Mouse (Mus musculus) heart, adult 9 months (tissue): ENCODE data around the gene F12.

Experiments
- DNase-seq, 2 experiments: peaks; one replicate each; pipeline ENCODE4 v3.0.0; 2022; ENCODE audit warnings: low spot score in 2 of 2

Gene F12

DNA sequence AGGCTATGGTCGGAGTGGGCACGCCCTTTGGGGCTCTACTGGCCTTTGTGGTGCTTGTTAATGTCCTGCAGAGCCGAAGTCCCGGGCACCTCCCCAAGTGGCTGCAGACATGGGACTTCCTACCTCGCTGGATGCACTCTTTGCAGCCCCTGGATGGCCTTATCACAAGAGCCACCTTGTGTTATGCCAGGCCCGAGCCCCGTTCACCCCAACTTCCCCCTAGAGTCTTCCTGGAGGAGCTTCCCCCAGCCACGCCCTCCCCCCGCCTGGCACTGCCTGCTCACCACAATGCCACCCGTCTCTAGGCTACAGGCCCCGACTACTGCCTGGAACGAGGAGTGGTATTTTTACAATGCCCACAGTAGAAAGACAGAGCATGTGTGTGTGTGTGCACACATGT is 13.3 kb downstream of the F12 start:
- no peak for DNase-seq

DNA sequence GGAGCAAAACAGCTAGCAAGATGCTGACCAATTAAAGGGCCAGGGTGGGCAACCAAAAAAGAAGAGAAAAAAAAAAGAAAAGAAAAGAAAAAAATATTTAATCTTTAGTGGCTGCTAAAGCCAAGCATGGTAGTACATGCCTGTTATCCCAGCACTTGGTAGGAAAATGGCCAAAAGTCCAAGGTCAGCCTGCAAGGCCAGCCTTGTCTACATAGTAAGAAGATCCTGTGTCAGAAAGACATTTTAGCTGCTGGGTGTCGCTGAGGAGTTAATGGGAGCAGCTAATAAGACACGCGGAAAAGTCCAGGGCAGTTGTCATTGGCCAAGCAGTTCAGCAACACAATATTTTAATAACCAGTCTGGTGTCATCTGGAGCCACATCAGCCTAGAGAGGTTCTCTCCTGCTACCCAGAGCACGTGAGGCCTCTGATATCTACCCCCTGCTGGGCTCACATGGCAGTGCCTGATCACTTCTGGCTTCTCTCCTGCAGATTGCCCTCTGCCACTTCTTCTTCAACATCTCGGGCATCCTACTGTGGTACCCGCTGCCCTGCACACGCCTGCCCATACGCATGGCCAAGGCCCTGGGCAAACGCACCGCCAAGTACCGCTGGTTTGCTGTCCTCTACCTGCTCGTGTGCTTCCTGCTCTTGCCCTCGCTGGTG is 13.8 kb downstream of the F12 start:
- DNase-seq, result no peak

DNA sequence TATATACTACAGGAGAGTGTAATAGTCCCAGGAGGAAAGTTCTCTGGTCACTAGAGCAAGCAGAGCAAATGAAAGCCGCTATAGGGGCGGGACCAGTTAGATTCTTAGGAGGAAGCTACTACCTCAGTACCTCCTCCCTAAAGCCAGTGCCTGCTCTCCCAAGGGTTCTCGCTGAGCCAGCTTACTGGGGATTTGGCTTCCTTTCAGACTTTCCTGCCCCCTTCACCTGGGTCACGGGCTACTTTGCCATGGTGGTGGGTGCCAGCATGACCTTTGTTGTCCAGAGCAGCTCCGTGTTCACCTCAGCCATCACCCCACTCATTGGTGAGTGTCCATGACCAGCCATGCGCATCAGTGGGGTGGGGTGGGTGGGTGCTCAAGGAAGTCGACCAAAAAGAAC is 14.8 kb downstream of the F12 start:
- DNase-seq, result no peak

DNA sequence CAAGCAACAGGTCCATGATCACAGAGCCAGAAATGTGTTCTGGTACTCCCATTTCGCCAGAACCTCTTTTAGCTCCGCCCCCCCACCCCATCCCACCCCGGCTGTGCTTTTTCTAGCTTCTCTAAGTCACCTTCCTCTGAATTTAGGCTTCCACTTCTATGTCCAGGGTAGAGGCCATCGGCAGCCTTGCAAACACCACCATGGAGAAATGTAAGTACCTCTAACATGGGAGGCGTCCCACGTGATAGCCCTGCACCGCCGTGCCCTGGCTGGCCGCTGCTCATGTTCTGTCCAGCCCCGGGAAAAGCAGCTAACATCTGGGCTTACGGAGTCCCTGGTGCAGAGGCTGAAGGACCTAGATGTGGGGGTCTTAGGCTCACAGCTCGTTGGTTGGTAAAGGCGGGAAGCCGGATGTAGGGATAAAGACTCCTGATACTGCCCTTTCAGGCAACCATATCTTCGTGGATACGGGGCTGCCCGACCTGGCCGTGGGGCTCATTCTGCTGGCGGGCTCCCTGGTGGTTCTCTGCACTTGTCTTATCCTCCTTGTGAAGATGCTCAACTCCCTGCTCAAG is 18.0 kb downstream of the F12 start:
- no peak for DNase-seq

DNA sequence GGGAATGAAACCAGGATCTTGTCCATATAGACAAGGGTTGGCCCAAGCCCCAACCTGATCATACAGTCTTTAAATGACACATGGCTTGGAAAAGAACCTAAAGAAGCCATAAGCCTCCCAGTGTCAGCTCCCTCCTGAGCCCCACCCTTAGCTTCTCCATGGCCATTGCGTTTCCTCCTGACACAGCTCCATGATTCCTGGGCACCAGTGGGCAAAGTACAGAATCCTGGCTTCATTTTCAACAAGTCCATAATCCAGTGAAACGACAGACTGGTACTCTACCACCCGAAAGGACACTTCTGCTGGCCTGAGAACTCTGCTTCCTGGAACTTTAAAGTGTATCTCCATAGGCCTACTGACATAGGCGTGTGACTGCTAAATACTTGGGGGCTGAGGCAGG is 19.3 kb downstream of the F12 start:
- DNase-seq, result no peak

DNA sequence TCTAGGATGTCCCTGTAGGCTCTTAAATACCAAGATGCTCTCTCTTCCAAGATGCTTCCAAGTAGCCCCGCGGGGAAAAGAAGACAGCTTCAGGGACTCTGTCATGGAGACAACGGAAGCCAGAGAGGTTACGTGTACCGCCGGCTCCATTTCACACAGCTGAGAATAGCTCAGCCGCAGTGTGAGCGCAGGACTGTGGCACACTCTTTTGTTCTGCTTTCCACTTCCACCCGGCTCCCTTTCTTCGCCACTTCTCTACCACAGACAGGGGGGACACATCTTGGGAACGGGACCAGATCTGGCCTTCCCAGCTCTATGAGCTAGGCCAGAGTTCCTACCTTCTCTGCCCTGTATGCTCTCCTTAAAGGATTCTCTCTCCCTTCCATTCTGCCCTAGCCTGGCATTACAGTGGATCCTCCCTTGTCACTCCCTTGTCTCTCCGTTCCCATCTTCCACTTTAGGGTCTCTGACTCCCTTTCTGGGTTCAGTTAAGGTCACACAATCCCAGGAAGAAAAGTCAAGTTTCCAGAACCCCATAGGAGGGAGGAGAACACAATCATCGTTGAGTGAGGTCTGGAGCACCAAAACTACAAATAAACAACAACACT is 20.7 kb downstream of the F12 start:
- DNase-seq, result no peak

DNA sequence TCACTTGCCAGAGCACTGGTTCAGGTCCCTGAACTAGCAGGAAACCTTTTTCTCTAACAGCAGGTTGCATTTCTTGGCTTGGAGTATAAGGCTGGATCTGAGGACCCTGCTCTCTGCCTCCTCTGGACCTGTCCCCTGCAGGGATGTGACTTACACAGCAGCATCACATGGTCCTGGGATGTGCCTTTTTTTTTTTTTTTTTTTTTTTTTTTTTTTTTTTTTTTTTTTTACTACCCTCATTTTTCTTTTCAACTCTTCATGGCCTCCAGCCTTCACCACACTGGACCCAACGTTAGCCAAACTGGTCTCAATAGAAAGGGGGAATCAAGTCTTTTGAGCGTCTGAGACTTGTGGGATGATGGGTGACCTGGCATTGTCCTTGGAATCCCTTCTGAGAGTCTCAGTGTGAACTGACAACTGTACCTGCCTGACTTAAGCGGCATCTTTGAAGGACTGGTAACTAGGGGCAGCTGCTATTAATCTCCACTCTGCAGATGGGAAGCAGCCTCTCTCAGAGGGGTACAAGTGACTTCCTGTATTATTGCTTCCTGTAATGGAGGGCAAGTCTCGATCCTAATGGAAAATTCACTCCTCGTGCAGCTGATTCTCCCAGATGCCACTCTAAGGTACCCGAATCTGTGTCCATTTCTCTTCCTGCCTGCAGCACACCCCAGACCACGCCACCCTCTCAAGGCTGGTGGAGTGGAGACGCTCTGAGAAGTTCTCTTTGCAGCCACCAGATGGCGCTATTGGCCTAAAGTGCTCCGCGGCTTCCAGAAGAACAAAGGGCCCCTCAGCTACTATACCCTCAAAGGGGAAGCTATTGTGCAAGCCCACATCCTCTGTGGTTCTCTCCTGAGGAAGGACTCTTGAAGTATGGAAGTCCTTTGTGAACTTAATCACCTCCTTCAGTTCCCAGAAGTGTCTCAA is 21.5 kb downstream of the F12 start:
- DNase-seq, result peak; percentile 66 to 75

DNA sequence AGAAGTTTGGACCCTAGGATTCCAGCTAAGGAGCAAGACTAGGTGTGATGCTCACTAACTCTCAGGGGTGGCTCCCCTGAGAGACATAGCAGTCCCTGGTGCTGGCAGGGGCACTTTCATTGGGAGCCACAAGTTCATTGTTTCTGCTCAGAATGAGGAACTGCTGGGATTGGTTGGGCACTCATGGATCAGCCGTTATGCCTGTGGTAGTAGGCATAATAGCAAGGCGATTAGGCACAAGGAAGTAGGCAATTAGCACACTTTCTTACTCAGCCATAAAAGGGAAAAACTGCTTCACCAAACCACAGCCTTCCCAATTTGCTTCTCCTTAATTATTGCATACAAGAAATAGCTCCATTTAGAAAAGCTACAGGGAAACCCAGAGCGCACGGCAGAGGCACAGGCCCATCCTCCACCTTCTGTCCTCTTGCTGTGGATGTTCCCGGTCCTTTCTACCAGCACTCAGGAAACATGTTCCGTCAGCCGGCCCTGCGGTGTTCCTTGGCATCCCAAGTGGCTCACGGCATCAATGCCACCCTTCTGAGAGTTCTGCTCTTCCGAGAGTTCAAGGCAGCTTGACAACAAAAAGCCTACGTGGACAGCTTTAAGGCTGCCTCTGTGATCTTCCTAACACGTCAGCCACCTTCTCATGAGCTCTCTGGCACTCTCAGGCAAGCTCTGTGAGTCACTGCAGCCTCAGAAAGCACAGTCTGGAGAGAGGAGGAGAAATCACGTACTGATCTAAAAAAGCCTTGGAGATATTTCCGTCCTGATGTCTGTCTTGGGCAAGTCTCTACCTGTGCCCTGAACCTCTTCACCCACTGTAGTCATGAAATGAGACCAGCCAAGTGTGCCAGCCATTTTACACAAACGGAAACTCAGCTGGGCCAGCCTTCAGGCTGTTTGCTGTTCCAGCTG is 22.4 kb downstream of the F12 start:
- no peak for DNase-seq

DNA sequence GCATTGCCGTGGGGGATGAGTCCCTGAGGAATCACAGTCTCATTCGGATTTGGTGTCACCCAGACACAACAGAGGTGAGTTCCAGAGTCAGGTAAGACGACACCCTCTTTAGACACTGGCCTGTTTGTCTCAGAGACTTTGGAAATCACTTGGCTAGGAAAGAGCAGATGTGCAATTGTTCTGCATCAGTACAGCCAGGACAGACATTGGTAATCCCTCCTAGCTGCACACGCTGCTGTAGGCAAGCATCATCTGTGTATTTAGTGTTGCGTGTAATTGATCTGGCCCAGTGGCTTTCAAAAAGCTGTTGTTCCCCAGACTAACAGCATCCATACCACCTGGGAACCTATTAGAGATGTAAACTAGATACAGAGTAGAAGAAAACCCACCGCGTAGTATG is 23.3 kb downstream of the F12 start:
- DNase-seq, result no peak

DNA sequence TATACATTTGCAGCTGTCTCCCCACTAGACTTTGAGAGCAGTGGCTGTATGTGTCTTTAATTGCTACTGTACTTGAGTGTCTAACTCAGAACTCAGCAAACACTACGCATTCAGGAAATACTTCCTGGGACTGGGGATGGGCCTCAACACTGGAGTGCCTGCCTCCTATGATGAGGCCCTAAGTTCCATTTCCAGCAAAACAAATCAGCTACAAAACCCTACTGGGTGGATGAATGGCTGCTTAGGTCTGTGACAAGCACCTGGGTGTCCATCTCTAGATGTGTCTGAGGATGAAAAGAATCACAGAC is 26.6 kb downstream of the F12 start:
- no peak for DNase-seq

DNA sequence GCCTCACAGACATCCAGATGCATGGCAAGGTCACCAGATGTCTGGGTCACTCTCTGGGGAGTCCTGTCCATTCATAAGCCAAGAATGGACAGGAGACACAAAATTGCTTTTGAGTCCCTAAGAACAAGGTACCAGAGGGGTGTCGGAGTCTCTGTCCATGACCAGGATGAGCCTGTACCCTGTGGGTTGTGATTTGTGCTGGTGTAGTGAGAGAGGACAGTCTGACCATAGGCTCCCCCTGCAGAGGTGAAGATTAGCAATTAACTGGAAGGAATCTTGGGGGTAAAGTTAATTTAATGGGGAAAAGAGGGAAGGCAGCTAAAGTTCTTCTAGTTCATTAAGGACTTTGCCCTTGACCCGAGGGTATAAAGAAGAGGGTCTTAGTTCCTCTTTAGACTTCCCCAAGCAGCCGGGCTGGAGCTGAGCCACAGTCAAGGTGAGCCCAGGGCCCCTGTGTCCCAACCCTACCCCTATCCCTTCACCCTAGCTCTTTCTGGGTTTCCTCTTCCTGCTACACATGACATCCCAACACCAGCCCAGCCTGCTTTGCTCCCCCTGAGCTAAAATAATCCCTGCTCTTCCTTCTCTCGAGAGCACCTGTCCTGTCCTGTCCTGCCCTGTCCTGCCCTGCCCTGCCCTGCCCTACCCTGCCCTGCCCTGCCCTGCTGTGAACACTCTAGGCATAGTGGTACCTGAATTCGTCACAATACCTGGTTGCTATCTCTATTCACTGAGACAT is 27.1 kb downstream of the F12 start:
- no peak for DNase-seq

DNA sequence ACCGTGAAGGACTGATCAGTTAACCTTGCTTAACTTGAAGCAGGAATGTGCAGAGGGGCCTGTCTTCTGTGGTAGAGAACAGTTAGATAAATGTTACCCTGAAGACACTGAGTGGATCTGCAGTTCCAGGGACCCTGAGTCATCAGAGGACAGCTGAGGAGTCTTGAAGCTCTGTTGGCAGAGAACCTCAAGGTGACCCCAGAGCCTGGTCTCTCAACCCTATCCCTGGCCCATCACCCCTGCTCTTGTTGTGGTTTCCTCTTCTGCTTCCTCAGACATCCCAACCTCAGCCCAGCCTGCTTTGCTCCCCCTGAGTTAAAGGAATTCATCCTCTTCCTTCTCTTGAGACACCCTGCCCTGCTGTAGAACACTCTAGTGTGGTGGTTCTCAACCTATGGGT is 28.5 kb downstream of the F12 start, which contains the start of gene Slc34a1:
Gene Slc34a1 (plus strand): TSS at position 100 of the 400 bp plus-strand sequence.
- no peak for DNase-seq

DNA sequence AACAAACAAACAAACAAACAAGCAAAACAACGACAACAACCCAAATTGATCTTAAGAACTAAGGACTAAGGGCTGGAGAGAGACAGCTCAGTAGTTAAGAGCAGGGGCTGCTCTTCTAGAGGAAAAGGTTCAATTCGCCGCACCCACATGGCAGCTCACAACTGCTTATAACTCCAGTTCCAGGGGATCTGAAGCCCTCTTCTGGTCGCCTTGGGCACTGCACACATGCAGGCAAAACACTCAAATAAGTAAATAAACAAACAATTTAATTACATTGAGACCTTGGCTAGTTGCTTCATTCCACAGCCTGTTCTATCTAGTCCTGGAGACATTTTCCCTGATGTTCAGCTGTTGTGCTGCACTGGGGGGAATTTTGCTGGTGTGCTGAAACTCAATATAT is 33.7 kb downstream of the F12 start:
- DNase-seq, result no peak

DNA sequence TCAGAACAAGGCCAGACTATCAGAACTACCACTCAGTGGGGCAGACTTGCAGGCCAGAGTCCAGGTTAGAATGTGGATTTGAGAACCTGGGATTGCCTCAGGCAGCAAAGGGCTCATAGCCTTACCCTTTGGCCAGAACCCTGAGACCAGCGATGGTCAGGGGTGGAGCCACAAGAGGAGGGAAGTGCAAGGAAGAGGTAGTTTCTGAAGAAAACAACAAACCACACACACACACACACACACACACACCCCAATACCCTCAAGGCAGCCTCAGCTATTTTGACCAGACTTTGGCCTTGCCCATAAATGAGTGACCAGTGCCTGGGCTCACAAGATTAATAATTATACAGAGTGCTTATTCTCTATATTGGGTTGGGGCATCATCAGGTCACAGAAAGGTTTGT is 35.0 kb downstream of the F12 start:
- no peak for DNase-seq

DNA sequence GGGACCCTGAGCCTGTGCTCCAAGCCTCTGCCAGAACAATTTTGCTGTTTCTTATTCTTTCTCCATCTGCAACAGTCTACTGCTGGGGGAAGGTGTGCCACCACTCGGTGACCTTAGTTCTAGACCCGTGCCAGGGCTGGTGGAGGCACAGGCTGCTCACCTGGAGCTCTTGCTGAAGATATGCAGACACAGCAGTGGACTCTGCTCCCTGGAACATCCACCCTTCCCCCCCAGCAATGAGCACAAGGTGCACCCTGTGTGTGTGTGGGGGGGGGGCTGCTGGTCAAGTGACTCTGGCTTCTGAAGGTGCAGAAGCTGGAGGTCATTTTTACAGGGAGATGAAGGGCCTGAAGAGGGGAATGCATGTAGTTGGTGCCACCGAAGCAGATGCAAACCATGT is 35.9 kb downstream of the F12 start:
- no peak for DNase-seq

DNA sequence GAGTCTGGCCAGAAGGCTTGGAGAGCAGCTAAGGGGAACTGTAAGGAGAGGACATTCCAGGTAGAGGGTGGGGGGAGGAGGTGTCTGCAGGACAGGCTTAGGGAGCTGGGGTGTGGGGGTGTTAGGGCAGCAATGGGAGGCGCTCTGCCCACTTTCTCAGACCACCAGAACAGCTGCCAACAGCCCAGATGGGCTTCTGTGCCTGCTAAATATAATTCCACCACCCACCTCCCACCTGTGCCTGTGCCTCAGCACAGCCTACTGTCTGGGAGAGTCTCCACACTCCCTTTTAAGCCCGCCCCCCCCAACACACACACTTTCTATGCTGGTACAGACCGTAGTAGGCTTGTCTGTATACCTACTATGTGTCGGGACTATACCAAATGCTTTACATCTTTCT is 44.8 kb downstream of the F12 start:
- no peak for DNase-seq

DNA sequence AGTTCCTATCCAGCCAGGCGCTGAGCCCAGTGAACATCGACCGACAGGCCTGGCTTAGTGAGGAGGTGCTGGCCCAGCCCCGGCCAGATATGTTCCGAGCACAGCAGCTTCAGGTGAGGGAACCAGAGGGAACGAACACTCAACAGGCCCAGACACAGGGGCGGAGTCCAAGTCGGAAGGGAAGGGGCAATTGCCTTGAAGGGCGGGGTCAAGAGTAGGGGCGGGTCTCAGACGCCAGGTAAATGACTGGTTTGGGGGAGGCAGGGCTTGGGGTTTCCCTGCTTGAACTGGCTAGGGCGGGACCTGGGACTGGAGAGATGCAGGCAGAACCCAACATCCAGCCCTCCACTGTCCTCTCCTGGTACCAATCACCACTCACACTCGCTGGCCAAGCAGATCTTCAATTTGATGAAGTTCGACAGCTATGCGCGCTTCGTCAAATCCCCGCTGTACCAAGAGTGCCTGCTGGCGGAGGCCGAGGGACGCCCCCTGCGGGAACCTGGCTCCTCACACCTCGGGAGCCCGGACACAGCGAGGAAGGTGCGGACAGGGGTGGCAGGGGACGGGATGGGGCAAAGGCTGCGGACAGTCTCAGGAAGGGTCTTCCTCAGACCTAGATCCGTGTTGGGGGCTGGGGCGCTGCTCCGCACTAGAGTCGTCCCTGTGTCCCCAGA is 47.5 kb downstream of the F12 start:
- DNase-seq, result no peak

DNA sequence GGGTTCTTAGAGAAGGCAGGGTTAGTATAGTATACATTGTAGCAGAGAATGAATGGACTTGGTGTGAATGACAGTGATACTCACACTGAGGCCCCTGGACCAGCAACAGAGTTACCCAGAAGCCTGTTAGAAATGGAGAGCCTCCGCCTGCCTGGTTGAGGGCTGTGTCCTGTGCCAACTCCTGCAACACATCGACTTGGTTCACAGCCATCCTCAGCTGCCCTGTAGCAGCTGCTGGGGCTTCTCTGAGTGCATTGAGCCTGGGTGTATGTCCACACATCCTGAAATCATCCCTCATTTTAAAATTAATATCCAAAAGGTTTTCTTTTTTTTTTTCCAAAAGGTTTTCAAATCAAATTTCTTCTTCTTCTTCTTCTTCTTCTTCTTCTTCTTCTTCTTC is 50.7 kb downstream of the F12 start:
- no peak for DNase-seq

DNA sequence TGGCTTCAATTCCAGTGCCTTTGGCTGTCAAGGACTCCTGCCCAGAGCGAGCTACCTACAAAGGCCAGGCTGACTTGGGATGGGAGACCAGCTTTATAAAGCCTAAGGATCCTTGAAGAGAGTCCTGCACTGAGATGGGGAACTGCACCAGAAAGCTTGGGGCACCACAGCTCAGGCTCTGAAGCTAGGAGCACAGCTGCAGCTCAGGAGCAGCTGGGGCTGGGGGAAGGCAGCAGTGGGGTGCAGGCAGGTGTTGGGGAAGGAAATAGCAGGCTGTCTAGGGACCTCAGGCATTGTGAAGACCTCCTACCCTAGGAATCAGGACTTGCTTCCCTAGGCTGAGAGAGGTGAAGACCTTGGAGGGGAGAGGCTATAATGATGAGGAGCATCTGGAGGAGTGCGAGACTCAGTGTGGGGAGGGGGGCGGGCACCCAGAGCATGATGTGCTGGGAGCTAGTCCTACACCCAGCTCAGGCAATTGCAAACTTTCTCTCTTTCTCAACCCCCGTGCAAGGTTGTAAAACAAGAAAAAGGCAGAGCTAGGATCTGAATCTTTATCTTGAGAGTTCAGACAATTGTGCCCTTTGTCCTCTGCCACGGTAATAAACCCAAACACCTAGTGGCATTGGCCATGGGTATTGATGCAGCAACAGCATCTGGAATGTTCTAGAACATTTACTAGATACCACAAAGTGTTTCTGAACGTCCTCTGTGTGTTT is 52.2 kb downstream of the F12 start:
- no peak for DNase-seq

DNA sequence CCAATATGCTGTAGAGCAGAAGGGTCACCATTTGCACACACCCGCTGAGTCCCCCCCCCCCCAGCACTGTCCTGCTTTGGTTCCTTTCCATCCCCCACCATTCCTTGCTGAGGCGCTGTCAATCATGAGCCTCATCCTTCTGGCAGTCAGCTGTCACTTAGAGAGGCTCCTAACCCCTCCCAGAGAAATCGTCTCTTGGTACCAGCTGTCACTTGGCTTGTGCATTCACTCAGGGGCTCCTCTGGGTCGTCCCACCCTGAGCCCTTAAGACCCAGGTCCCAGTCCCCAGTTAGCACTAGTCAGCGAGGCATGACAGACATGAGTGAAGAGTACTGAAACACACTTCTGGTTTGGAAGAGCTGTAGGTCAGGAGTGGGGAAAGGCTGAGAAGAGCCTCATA is 54.9 kb downstream of the F12 start:
- DNase-seq, result no peak
